Mouse (Mus musculus): Measurements from ENCODE around the gene Clec2i. TPM values are rescaled to one million over a fixed set of nuclear protein-coding genes. Genes with fewer than 3 reads are reported as not detected.

The Clec2i gene
- polyA plus RNA-seq, 1 experiment = not detected

GRCm38 (mm10) chr6:128845319-128845979 lies 41.9 kb upstream of the Clec2i start:
- Histone ChIP-seq H3ac (ENCODE audit: control insufficient read depth, insufficient read length, low read depth) (no peak overlapping the region), H3K4me3 (ENCODE audit: insufficient read depth, poor library complexity, severe bottlenecking) (no peak overlapping the region), H3K27me3 (ENCODE audit: control insufficient read depth, insufficient read depth, insufficient read length) (no peaks in the 10 kb centered on the region), H3K79me3 (ENCODE audit: low read depth) (no peaks in the 10 kb centered on the region), H3K36me3 (ENCODE audit: control insufficient read depth, insufficient read depth) (no peaks in the 10 kb centered on the region), H3K79me2 (ENCODE audit: control insufficient read depth, insufficient read depth) (no peaks in the 10 kb centered on the region)
- TF ChIP-seq CTCF (IDR thresholded peaks at IDR 0.05; ENCODE audit: control insufficient read depth, insufficient read depth, insufficient read length) = peak; percentile 83
- no peak for TF ChIP-seq MYOD1 (IDR thresholded peaks at IDR 0.05; ENCODE audit: control insufficient read depth, insufficient read length, low read depth)

- Histone ChIP-seq H3K27me3 (ENCODE audit: control insufficient read depth, insufficient read depth, insufficient read length) (no peaks in the 10 kb centered on the region), H3K79me3 (ENCODE audit: low read depth) (no peaks in the 10 kb centered on the region), H3K36me3 (ENCODE audit: control insufficient read depth, insufficient read depth) (no peaks in the 10 kb centered on the region), H3K4me3 (ENCODE audit: insufficient read depth, poor library complexity, severe bottlenecking) (no peak overlapping the region), H3ac (ENCODE audit: control insufficient read depth, insufficient read length, low read depth) (no peak overlapping the region), H3K79me2 (ENCODE audit: control insufficient read depth, insufficient read depth) (no peaks in the 10 kb centered on the region)
- TF ChIP-seq USF1 (IDR thresholded peaks at IDR 0.05; ENCODE audit: low read depth) = no peak
- TF ChIP-seq CTCF (IDR thresholded peaks at IDR 0.05; ENCODE audit: control insufficient read depth, insufficient read depth, insufficient read length) = no peak
- no peak for TF ChIP-seq MYOD1 (IDR thresholded peaks at IDR 0.05; ENCODE audit: control insufficient read depth, insufficient read length, low read depth)
- no peak for TF ChIP-seq MYOG (IDR thresholded peaks at IDR 0.05; ENCODE audit: control insufficient read depth, extremely low read depth, insufficient read length)
- TF ChIP-seq CEBPB (IDR thresholded peaks at IDR 0.05; ENCODE audit: low read depth) = no peak
- TF ChIP-seq FOSL1 (IDR thresholded peaks at IDR 0.05; ENCODE audit: insufficient read depth, low read length, poor library complexity, severe bottlenecking) = no peak
These were observed 41.3 kb upstream of the Clec2i start for GRCm38 (mm10) chr6:128845998-128846542.

- no peaks in the 10 kb centered on the region for H3K79me3 ChIP-seq (ENCODE audit: low read depth)
- no peak overlapping the region for H3K4me3 ChIP-seq (ENCODE audit: insufficient read depth, poor library complexity, severe bottlenecking)
- H3K27me3 ChIP-seq (ENCODE audit: control insufficient read depth, insufficient read depth, insufficient read length) = no peaks in the 10 kb centered on the region
- H3K36me3 ChIP-seq (ENCODE audit: control insufficient read depth, insufficient read depth) = no peaks in the 10 kb centered on the region
- H3ac ChIP-seq (ENCODE audit: control insufficient read depth, insufficient read length, low read depth) = no peak overlapping the region
- TF ChIP-seq MYOD1 (IDR thresholded peaks at IDR 0.05; ENCODE audit: control insufficient read depth, insufficient read length, low read depth) (no peak), MYOG (IDR thresholded peaks at IDR 0.05; ENCODE audit: control insufficient read depth, extremely low read depth, insufficient read length) (no peak), CTCF (IDR thresholded peaks at IDR 0.05; ENCODE audit: control insufficient read depth, insufficient read depth, insufficient read length) (no peak), FOSL1 (IDR thresholded peaks at IDR 0.05; ENCODE audit: insufficient read depth, low read length, poor library complexity, severe bottlenecking) (no peak), CEBPB (IDR thresholded peaks at IDR 0.05; ENCODE audit: low read depth) (no peak), MAX (IDR thresholded peaks at IDR 0.05) (no peak), USF1 (IDR thresholded peaks at IDR 0.05; ENCODE audit: low read depth) (no peak)
- H3K79me2 ChIP-seq (ENCODE audit: control insufficient read depth, insufficient read depth) = no peaks in the 10 kb centered on the region
These were observed 40.0 kb upstream of the Clec2i start for GRCm38 (mm10) chr6:128847401-128847800.

- Histone ChIP-seq H3K27me3 (ENCODE audit: control insufficient read depth, insufficient read depth, insufficient read length) (no peaks in the 10 kb centered on the region), H3K79me3 (ENCODE audit: low read depth) (no peaks in the 10 kb centered on the region), H3ac (ENCODE audit: control insufficient read depth, insufficient read length, low read depth) (no peak overlapping the region), H3K4me3 (ENCODE audit: insufficient read depth, poor library complexity, severe bottlenecking) (no peak overlapping the region), H3K79me2 (ENCODE audit: control insufficient read depth, insufficient read depth) (no peaks in the 10 kb centered on the region), H3K36me3 (ENCODE audit: control insufficient read depth, insufficient read depth) (no peaks in the 10 kb centered on the region)
- TF ChIP-seq USF1 (IDR thresholded peaks at IDR 0.05; ENCODE audit: low read depth) (no peak), CTCF (IDR thresholded peaks at IDR 0.05; ENCODE audit: control insufficient read depth, insufficient read depth, insufficient read length) (peak; percentile 27), MYOG (IDR thresholded peaks at IDR 0.05; ENCODE audit: control insufficient read depth, extremely low read depth, insufficient read length) (no peak)
These were observed 37.5 kb upstream of the Clec2i start for GRCm38 (mm10) chr6:128849902-128850301.

GRCm38 (mm10) chr6:128850671-128851070 lies 36.7 kb upstream of the Clec2i start:
- Histone ChIP-seq H3ac (ENCODE audit: control insufficient read depth, insufficient read length, low read depth) (no peak overlapping the region), H3K4me3 (ENCODE audit: insufficient read depth, poor library complexity, severe bottlenecking) (no peak overlapping the region), H3K79me3 (ENCODE audit: low read depth) (no peaks in the 10 kb centered on the region), H3K79me2 (ENCODE audit: control insufficient read depth, insufficient read depth) (no peaks in the 10 kb centered on the region), H3K27me3 (ENCODE audit: control insufficient read depth, insufficient read depth, insufficient read length) (no peaks in the 10 kb centered on the region), H3K36me3 (ENCODE audit: control insufficient read depth, insufficient read depth) (no peaks in the 10 kb centered on the region)
- no peak for TF ChIP-seq FOSL1 (IDR thresholded peaks at IDR 0.05; ENCODE audit: insufficient read depth, low read length, poor library complexity, severe bottlenecking)
- TF ChIP-seq MAX (IDR thresholded peaks at IDR 0.05) = no peak
- no peak for TF ChIP-seq MYOG (IDR thresholded peaks at IDR 0.05; ENCODE audit: control insufficient read depth, extremely low read depth, insufficient read length)
- no peak for TF ChIP-seq CTCF (IDR thresholded peaks at IDR 0.05; ENCODE audit: control insufficient read depth, insufficient read depth, insufficient read length)
- no peak for TF ChIP-seq CEBPB (IDR thresholded peaks at IDR 0.05; ENCODE audit: low read depth)
- no peak for TF ChIP-seq MYOD1 (IDR thresholded peaks at IDR 0.05; ENCODE audit: control insufficient read depth, insufficient read length, low read depth)
- no peak for TF ChIP-seq USF1 (IDR thresholded peaks at IDR 0.05; ENCODE audit: low read depth)

- no peak overlapping the region for H3K4me3 ChIP-seq (ENCODE audit: insufficient read depth, poor library complexity, severe bottlenecking)
- no peaks in the 10 kb centered on the region for H3K79me2 ChIP-seq (ENCODE audit: control insufficient read depth, insufficient read depth)
- no peaks in the 10 kb centered on the region for H3K36me3 ChIP-seq (ENCODE audit: control insufficient read depth, insufficient read depth)
- no peak for TF ChIP-seq MAX (IDR thresholded peaks at IDR 0.05)
- TF ChIP-seq MYOG (IDR thresholded peaks at IDR 0.05; ENCODE audit: control insufficient read depth, extremely low read depth, insufficient read length) = no peak
- no peak for TF ChIP-seq CEBPB (IDR thresholded peaks at IDR 0.05; ENCODE audit: low read depth)
- TF ChIP-seq MYOD1 (IDR thresholded peaks at IDR 0.05; ENCODE audit: control insufficient read depth, insufficient read length, low read depth) = no peak
- no peak for TF ChIP-seq FOSL1 (IDR thresholded peaks at IDR 0.05; ENCODE audit: insufficient read depth, low read length, poor library complexity, severe bottlenecking)
- TF ChIP-seq USF1 (IDR thresholded peaks at IDR 0.05; ENCODE audit: low read depth) = no peak
- no peak for TF ChIP-seq CTCF (IDR thresholded peaks at IDR 0.05; ENCODE audit: control insufficient read depth, insufficient read depth, insufficient read length)
- H3K27me3 ChIP-seq (ENCODE audit: control insufficient read depth, insufficient read depth, insufficient read length) = no peaks in the 10 kb centered on the region
- no peaks in the 10 kb centered on the region for H3K79me3 ChIP-seq (ENCODE audit: low read depth)
- no peak overlapping the region for H3ac ChIP-seq (ENCODE audit: control insufficient read depth, insufficient read length, low read depth)
These were observed 36.2 kb upstream of the Clec2i start for GRCm38 (mm10) chr6:128851151-128851550.

All from C2C12 (cell line).